Mouse (Mus musculus) cerebellum, adult 11 months (tissue): ENCODE results near the gene Taar7f.
"Not testable (repeated sequence)": the region's sequence is repeated elsewhere in the genome, so short reads cannot be mapped to it uniquely, and the experiment has no call there.

Experiments
- DNase-seq: peaks from one replicate; pipeline ENCODE4 v3.0.0; 2022

Taar7f gene

DNA sequence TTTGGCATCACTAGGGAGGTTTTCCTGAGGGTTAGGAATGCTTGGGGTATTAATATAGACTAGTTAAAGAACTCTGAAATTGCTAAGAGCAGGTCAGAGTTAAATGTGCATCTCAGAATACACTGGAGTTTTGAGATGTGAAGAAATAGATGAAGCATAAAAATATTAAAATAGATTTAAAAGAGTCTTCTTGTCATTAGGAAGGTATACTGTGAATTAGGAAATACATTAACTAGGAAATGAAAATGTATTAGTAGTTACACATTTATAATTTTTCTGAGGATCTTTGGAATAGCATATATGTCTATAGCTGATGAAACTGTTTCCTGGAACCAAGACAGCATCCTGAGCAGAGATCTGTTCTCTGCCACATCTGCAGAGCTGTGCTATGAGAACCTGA is at the start of gene Taar7f:
Gene Taar7f, plus strand, starts transcription at position 301 of the 400 bp plus-strand sequence.
- DNase-seq, result no peak

DNA sequence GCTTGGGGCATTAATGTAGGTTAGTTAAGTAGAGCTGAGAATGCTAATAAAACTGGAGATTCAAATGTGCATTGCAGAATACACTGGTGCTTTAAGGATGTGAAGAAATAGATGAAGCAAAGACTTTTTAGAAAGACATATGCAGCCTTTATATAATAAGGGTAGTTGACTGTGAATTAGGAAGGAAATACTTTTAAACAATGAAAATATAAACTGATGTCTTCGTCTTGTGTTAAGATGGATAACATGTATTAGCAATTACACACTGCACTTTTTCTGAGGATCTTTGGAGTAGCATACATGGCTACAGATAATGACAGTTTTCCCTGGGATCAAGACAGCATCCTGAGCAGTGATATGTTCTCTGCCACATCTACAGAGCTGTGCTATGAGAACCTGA is 49.7 kb upstream of the Taar7f start, which contains the start of gene Taar7b:
Gene Taar7b, plus strand, starts transcription at position 301 of the 400 bp plus-strand sequence.
- no peak for DNase-seq

DNA sequence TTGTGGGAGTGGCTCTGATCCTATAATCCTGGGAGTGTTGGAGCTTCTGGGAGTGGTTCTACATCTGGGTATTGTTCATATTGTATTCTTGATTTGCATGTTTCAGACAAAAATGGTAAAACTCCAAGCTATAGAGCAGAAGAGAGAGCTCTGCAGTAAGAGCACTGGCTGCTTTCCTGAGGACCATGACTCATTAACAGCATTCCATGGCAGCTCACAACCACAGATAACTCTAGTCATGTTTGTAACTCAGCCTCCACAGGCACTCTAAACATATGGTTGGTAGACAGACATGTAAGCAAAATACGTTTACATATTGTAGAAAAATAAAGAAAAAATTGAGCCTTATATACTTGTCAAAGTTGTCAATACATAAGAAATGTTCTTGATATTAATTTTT is 42.9 kb upstream of the Taar7f start:
- no peak for DNase-seq

DNA sequence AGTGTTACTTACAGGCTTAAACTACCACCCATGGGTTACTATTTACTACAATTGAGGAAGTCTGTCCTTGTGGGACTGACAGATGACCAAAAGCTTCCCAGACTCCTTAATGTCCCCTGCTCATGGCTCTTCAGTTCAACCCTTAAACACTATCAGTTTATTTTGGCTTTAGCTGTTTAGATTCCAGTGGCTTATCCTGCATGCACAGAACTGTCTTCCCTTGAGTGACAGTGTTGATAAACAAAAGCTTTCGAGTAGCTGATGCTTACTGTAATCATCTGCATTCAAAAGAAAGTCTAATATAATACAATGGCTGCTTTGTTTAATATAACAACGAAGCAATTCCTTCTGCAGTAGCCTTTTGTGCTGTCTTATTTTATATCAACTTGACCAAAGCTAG is 42.3 kb upstream of the Taar7f start:
- no peak for DNase-seq

DNA sequence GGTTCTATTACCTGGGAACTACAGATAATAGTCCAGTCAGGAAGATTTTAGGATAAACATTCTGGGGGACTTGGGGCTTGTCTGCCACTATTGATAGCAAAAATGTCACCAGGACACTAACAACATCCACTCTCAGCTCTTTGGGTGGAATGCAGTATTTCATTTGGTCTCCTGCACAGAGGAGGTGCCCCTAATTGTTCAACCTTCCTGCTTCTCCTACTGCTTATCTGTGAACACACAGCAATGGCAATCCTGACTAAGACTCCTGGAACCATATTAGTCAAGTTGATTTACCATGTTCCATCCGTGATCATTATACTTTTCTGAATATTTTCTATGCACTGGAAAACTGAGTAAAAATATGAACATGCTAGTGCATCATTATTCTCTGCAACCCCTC is 41.2 kb upstream of the Taar7f start:
- DNase-seq, result no peak

DNA sequence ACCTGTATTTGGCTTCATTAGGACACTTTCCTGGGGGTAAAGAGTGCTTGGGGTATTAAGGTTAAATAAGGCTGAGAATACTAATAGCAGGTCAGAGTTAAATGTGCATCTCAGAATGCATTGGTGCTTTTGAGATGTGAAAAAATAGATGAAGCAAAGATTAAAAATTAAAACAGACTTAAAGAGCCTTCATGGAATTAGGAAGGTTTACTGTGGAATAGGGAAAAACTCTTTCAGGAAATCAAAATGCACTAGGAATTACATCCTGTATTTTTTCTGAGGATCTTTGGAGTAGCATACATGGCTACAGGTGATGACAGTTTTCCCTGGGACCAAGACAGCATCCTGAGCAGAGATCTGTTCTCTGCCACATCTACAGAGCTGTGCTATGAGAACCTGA is 22.4 kb upstream of the Taar7f start, which contains the start of gene Taar7d:
Gene Taar7d, plus strand, starts transcription at position 301 of the 400 bp plus-strand sequence.
- no peak for DNase-seq

DNA sequence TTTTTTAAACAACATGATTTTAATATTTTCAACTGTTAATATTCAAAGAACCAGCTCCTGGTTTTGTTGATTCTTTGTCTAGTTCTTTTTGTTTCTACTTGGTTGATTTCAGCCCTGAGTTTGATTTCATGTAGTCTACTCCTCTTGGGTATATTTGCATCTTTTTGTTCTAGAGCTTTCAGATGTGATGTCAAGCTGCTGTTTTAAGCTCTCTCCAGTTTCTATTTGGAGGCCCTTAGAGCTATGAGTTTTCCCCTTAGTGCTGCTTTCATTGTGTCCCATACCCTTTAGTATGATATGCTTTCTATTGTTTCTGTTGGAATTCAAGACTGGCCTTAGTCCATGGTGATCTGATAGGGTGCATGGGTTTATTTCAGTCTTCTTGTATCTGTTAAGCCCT is 18.0 kb upstream of the Taar7f start:
- DNase-seq, result no peak

DNA sequence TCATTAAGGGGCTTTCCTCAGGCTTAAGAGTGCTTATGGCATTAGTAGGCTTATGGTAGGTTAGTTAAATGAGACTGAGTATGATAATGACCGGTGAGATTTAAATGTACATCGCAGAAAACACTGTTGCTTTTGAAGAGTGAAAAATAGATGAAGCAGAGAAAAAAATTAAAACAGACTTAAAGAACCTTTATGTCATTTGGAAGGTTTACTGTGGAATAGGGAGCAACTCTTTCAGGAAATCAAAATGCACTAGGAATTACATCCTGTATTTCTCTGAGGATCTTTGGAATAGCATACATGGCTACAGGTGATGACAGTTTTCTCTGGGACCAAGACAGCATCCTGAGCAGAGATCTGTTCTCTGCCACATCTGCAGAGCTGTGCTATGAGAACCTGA is 12.0 kb upstream of the Taar7f start, which contains the start of gene Taar7e:
Gene Taar7e, plus strand, starts transcription at position 301 of the 400 bp plus-strand sequence.
- DNase-seq, result no peak

DNA sequence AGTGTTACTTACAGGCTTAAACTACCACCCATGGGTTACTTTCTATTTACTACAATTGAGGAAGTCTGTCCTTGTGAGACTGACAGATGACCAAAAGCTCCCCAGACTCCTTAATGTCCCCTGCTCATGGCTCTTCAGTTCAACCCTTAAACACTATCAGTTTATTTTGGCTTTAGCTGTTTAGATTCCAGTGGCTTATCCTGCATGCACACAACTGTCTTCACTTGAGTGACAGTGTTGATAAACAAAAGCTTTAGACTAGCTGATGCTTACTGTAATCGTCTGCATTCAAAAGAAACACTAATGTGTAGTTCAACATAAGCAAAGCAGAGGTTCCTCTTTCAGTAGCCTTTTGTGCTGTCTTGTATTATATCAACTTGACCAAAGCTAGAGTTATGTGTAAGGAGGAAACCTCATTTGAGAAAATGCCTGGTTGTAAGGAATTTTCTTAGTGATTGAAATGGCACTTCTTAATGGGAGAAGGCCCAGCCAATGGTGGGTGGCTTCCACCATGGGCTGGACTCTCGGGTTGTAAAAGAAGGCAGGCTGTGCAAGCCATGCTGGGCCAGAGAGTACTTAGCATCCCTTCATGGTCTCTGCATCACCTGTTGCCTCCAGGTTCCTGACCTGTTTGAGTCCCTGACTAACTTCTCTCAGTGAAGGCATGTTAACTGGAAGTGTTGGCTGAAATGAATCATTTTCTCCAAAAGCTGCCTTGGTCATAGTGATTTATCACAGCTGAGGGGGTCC is 9.0 kb upstream of the Taar7f start:
- DNase-seq, result no peak

DNA sequence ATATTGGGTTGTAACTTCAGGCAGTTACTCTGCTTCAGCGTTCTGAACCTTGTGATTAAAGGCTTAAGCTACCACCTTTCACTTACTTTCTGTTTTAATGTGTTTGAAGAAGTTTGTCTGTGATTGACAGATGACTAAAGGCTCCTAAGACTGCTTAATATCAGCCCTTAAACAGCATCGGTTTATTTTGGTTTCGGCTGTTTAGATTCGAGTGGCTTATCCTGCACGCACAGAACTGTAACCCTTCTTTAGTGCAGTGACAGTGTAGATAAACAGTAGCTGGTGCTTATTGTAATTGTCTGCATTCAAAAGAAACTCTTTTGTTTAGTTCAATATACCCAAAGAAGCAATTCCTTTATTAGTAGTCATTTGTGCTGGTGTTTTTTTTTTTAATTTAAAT is 2.7 kb downstream of the Taar7f start:
- no peak for DNase-seq

DNA sequence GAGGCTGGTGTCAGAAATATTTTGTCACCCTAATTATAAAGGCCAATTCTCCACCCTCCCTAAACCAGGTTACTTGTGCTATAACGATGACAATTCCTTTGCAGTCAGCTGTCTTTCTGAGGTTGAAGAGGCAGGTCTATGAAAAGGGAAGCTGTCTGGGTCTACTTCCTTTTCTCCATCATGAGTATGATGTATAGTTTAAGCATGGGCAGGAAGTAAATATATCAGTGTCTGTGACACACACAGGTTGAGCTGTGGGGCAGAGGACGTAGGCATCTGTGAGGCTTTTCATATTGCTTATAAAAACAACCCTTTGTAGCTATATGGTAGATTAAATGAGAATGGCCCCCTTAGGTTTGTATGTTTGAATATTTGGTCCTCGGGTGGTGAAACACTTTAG is 9.7 kb downstream of the Taar7f start:
- DNase-seq, result no peak

DNA sequence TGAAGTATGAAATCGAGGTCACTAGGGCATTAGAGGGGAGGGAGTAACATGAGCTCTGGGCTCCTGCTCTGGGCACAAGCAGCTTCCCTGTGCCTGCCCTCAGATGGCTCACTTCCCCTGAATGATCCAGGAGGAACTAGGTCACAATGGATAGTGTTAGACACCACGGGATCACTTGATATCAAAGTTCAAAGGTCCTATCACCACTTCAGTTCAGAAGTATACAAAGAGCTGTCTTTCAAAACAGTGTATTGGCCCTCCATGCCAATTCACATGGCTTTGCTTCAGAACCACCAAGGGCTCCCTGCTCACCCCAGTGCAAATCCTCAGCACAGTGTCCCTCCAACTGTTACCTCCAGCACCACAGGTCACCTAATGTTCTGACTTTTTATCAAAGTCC is 25.4 kb downstream of the Taar7f start:
- not testable (repeated sequence) for DNase-seq

DNA sequence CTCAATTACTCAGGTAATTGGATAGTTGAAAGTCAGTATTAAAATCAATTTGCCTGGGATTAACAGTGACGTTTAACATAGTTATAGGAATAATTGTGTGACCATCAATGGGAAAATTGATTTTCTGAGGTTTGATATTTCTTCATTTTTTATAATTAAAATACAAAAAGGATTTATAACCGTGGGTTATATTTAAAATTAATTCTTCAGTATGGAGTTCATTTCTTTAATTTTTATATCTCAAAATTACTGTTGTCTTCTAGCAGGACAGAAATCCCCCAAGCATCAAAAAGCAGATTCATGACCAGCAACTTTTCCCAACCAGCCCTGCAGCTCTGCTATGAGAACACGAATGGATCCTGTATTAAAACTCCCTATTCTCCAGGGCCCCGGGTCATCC is 26.9 kb downstream of the Taar7f start, which contains the start of gene Taar8a:
Gene Taar8a, plus strand, starts transcription at position 301 of the 400 bp plus-strand sequence.
- DNase-seq, result not testable (repeated sequence)

DNA sequence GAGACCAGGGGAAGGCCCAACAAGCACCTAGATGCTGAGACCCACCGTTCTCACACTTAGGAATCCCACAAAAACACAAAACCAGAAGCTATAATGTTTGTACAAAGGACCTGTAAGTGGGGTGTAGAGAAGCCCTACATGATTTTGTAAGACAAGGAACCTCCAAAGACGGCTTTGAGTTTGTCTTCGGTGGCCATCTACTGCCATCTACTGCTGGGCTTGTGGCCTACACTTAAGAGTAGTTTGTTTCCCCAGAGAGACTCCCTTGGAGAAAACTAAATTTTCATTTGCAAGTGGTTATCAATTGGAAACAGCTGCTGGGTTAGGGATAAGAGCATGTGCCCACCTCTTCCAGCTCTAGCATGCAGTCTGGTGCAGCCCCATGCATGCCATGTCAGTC is 30.9 kb downstream of the Taar7f start:
- peak; percentile 5 for DNase-seq

DNA sequence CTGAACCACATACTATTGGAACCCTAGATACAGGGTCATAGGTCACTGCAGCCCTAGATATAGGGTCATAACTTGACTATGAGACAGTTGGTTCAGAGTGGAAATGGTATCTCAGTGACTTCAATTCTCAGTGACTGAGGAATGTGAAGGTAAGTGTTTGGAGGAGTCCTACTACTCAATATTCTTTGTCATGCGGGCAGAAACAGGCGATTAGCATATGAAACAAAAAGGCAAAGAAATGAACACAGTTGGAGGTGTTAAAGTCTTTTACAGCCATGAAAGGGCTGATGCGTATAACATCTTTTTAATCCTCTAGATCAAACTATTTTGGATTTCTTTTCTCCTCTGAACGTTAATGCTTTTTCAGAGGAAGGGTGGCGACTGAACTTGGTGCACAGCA is 36.6 kb downstream of the Taar7f start:
- DNase-seq, result no peak

DNA sequence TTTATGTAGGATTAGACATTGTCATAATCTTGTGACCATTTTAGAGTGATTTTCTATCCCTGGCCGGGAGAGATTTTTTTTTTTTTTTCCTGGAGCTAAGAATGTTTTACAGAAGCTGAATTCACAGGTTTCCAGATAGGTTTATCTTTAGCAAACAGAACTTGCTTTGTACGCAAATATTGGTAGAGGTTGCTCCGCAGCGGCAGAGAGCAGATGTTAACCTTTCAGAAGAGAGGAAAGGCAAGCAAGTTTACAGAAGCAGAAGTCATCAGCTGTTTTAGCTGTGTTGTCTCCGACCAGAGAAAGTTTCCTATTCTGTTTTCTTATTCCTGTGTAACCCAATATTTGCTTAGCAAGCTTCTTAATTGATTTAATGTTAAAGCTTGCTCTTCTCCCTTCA is 37.2 kb downstream of the Taar7f start:
- no peak for DNase-seq

DNA sequence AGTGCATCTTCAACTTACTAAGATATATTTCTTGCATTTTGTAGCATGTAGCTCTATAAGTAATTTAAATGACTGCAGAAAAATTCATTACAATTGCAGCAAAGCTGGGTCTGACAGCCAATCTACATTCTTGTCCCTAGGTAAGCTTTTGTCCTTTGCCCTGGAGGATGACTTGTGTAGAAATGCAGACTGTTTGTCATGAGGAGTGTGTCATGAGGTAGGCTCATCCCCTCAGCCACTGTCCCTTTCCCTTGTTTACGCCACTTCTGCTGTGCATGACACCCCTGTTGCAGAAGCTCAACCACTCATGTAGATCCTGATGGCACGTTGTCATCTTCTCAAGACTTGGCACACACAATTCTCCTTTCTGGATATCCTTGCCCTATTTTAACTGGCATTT is 37.9 kb downstream of the Taar7f start:
- no peak for DNase-seq

DNA sequence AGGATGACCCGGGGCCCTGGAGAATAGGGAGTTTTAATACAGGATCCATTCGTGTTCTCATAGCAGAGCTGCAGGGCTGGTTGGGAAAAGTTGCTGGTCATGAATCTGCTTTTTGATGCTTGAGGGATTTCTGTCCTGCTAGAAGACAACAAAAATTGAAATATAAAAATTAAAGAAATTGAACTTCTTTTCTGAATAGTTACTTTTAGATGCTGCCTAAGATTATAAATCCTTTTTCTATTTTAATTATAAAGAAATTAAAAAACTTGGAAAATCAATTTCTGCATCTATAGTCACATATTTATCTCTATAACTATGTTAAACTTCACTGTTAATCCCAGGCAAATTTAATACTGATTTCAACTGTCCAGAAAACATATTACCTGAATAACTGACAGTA is 42.9 kb downstream of the Taar7f start, which contains the start of gene Taar8b:
Gene Taar8b, minus strand, starts transcription at position 101 of the 400 bp plus-strand sequence.
- DNase-seq, result no peak

DNA sequence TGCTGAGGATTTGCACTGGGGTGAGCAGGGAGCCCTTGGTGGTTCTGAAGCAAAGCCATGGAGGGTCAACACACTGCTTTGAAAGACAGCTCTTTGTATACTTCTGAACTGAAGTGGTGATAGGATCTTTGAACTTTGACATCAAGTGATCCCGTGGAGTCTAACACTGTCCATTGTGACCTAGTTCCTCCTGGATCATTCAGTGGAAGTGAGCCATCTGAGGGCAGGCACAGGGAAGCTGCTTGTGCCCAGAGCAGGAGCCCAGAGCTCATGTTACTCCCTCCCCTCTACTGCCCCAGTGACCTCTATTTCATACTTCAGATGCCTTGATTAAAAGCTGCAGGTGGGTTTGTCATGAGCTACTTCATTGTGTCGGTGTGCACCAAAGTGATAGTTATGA is 47.7 kb downstream of the Taar7f start:
- DNase-seq, result not testable (repeated sequence)
